Mouse (Mus musculus) lung, postnatal 0 days (tissue): Measurements from ENCODE around the gene Olfr323. TPM values are rescaled to one million over a fixed set of nuclear protein-coding genes. Genes with fewer than 3 reads are reported as not detected.
A peak's percentile ranks its signal among the peaks of the same experiment; 100 is the strongest.

Experiments
- ATAC-seq: fragments of 200-750 bp; cut with Nextera tagmentation; 2 replicates; pipeline ENCODE4 v1.8.0; 2017; ENCODE audit warnings: moderate library complexity
- DNase-seq: peaks from one replicate; pipeline ENCODE4 v3.0.0-alpha.2; 2016; ENCODE audit warnings: low spot score
- H3K27ac ChIP-seq: fragments of 300-500 bp; sonication (generic); 2 replicates; pipeline ENCODE4 v1.5.1; 2014; ENCODE audit warnings: antibody characterized with exemption, mild to moderate bottlenecking, low read length, mixed read lengths
- H3K27me3 ChIP-seq: fragments of 300-500 bp; sonication (generic); replicated peaks from 2 replicates; pipeline ENCODE4 v1.6.1; 2014; ENCODE audit warnings: low read length, mixed read lengths; ENCODE audit not compliant: insufficient read depth
- H3K36me3 ChIP-seq: fragments of 300-500 bp; sonication (generic); 2 replicates; pipeline ENCODE4 v1.6.1; 2014; ENCODE audit warnings: low read length, mixed read lengths; ENCODE audit not compliant: insufficient read depth
- H3K4me1 ChIP-seq: fragments of 300-500 bp; sonication (generic); 2 replicates; pipeline ENCODE4 v1.6.1; 2014; ENCODE audit warnings: antibody characterized with exemption, low read depth, low read length, mixed read lengths; ENCODE audit not compliant: insufficient read depth
- H3K4me2 ChIP-seq: fragments of 300-500 bp; sonication (generic); replicated peaks from 2 replicates; pipeline ENCODE4 v1.6.1; 2014; ENCODE audit warnings: low read depth, mild to moderate bottlenecking, low read length, moderate library complexity, mixed read lengths
- H3K4me3 ChIP-seq: fragments of 300-500 bp; sonication (generic); 2 replicates; pipeline ENCODE4 v1.5.1; 2014; ENCODE audit warnings: low read depth, low read length
- H3K9ac ChIP-seq: fragments of 300-500 bp; sonication (generic); replicated peaks from 2 replicates; pipeline ENCODE4 v1.6.1; 2014; ENCODE audit warnings: low read depth, mild to moderate bottlenecking
- H3K9me3 ChIP-seq: fragments of 300-500 bp; sonication (generic); 2 replicates; pipeline ENCODE4 v1.6.1; 2016; ENCODE audit warnings: low read length, mixed read lengths
- CTCF ChIP-seq: IDR thresholded peaks from 2 replicates; pipeline ENCODE4 v1.5.1; 2016; ENCODE audit warnings: antibody characterized with exemption, mild to moderate bottlenecking
- EP300 ChIP-seq: IDR thresholded peaks from 2 replicates; pipeline ENCODE4 v1.6.1; 2016; ENCODE audit warnings: antibody characterized with exemption, mild to moderate bottlenecking, control low read depth
- WGBS: fragments of 180-500 bp; shearing (Covaris S2); extraction: QIAGEN DNeasy Blood & Tissue Kit; methylation state at CpG from one replicate; pipeline ENCODE4 v1.1.7; 2014; 5-methylcytosine and 5-hydroxymethylcytosine counted together
- polyA plus RNA-seq: library from polyadenylated mRNA; unstranded; fragments of >200 nt; fragmentation: Nextera tagmentation; extraction: Ambion mirVana; gene quantifications from 2 replicates; pipeline ENCODE4 v1.2.1, GENCODE M21; 2015

Olfr323 gene
- polyA plus RNA-seq, 1 experiment from 2014 or later: not detected

- Histone ChIP-seq H3K4me3 (no peak within 1 kb of the TSS), H3K4me1 (no peaks in the 10 kb centered on the region), H3K9me3 (no peaks in the 10 kb centered on the region), H3K4me2 (no peak within 1 kb of the TSS), H3K36me3 (no peaks in the 10 kb centered on the region), H3K27ac (no peak within 1 kb of the TSS), H3K27me3 (no peaks in the 10 kb centered on the region), H3K9ac (no peak within 1 kb of the TSS)
- no peak for ATAC-seq
- TF ChIP-seq CTCF: no peak
- no peak for TF ChIP-seq EP300
- no peak for DNase-seq
- 75% methylated on average over 6 of the region's 6 CpGs for WGBS
These were observed 35.5 kb downstream of the Olfr323 start, which contains the start of gene Olfr324 for GRCm38 (mm10) chr11:58594814-58595213. TSS of gene Olfr324 (plus strand) at chr11:58595114.

DNA sequence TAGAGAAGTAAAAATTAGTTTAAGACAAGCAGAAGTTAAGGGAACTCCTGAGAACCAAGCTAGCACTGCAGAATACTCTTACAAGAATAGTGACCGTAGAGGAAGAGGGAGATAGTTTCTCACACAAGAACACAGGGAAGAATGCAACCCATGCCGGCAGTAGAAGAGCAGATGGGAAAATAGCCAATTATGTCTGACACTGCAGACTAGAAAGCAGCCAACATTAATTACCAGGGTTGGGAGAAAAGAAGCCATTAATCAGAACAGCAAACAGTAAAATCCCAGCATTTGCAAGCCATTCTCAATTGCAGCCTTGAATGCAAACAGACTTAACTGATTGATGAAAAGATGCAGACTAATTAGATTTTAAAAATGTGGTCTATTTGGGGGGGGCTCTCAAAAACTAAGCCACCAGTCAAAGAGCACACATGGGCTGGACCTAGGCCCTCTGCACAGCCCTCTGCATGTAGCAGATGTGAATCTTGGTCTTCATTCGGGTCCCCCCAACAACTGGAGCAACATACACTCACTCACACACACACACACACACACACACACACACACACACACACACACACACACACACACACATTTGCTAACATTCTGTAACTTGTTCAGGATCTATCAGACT, 41.6 kb downstream of the Olfr323 start:
- no peak overlapping the region for H3K27ac ChIP-seq
- H3K9me3 ChIP-seq: no peaks in the 10 kb centered on the region
- no peaks in the 10 kb centered on the region for H3K4me1 ChIP-seq
- H3K4me3 ChIP-seq: no peak overlapping the region
- TF ChIP-seq CTCF: no peak
- no peak for TF ChIP-seq EP300
- WGBS: 61% methylated on average over 3 of the region's 3 CpGs
- H3K27me3 ChIP-seq: no peaks in the 10 kb centered on the region
- H3K9ac ChIP-seq: no peak overlapping the region
- H3K4me2 ChIP-seq: no peak overlapping the region
- no peaks in the 10 kb centered on the region for H3K36me3 ChIP-seq
- ATAC-seq (no peak), DNase-seq (no peak)

- ATAC-seq (no peak), DNase-seq (no peak)
- 71% methylated on average over 7 of the region's 7 CpGs for WGBS
- TF ChIP-seq EP300 (no peak), CTCF (peak; percentile 62)
- no peaks in the 10 kb centered on the region for H3K36me3 ChIP-seq
- no peaks in the 10 kb centered on the region for H3K27me3 ChIP-seq
- no peaks in the 10 kb centered on the region for H3K9me3 ChIP-seq
- no peak overlapping the region for H3K4me3 ChIP-seq
- no peak overlapping the region for H3K27ac ChIP-seq
- no peak overlapping the region for H3K9ac ChIP-seq
- H3K4me2 ChIP-seq: no peak overlapping the region
- no peaks in the 10 kb centered on the region for H3K4me1 ChIP-seq
These were observed 42.4 kb downstream of the Olfr323 start for GRCm38 (mm10) chr11:58587898-58588348.

DNA sequence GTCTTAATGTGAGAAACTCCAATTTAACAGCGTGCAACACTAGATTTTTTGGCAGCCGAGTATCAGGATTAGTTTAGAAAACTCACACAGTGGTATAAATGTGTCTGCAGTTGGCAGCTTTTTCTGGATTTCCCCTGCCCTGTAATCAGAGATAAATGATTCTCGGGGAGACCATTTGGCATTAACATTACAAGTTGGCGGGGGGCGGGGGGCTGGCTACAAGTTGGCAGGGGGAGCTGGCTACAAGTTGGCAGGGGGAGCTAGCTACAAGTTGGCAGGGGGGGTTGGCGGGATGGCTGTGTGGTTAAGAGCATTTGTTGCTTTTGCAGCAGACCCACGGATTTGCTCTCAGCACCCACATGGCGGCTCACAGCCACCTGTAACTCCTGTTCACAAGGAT, 51.7 kb downstream of the Olfr323 start:
- no peaks in the 10 kb centered on the region for H3K27me3 ChIP-seq
- no peak overlapping the region for H3K9ac ChIP-seq
- WGBS: 72% methylated on average over 8 of the region's 8 CpGs
- no peaks in the 10 kb centered on the region for H3K36me3 ChIP-seq
- H3K4me1 ChIP-seq: no peaks in the 10 kb centered on the region
- ATAC-seq (no peak), DNase-seq (no peak)
- H3K9me3 ChIP-seq: no peaks in the 10 kb centered on the region
- H3K4me3 ChIP-seq: no peak overlapping the region
- H3K4me2 ChIP-seq: no peak overlapping the region
- H3K27ac ChIP-seq: no peak overlapping the region
- TF ChIP-seq CTCF (no peak), EP300 (no peak)

DNA sequence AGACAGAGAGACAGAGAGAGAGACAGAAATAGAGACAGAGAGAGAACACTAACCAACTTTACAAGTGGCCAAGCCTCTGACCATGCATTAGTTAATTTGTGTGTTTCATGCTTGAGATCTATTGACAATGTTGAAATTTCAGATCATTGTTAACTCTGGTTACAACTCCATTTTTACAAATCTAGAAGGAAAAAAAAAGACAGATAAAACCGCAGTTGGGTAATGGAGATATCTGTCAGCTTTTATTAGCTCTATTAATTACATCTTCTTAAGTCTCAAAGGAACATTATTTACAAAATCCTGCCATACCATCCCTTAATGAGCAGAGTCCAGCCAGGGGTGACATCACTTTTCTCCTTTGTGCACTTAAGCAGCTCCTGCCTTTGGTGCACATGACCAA, 52.9 kb downstream of the Olfr323 start, which contains the start of gene Olfr325:
Gene Olfr325 (plus strand): TSS at position 301 of the 400 bp plus-strand sequence.
- no peak for TF ChIP-seq EP300
- TF ChIP-seq CTCF: no peak
- no peak for ATAC-seq
- 66% methylated on average over 1 of the region's 1 CpGs for WGBS
- no peak within 1 kb of the TSS for H3K4me3 ChIP-seq
- DNase-seq: no peak
- no peak within 1 kb of the TSS for H3K27ac ChIP-seq
- H3K4me2 ChIP-seq: no peak within 1 kb of the TSS
- H3K4me1 ChIP-seq: no peaks in the 10 kb centered on the region
- H3K27me3 ChIP-seq: no peaks in the 10 kb centered on the region
- H3K36me3 ChIP-seq: no peaks in the 10 kb centered on the region
- no peaks in the 10 kb centered on the region for H3K9me3 ChIP-seq
- no peak within 1 kb of the TSS for H3K9ac ChIP-seq

Other genes with a start within 250 kb of the Olfr323 start
- not detected in 2 replicates for gene 1810065E05Rik, start 209.4 kb downstream of the Olfr323 start, polyA plus RNA-seq
- gene Gm12253, start 197.9 kb downstream of the Olfr323 start, polyA plus RNA-seq: not detected in 2 replicates
- not detected in 2 replicates for gene Lypd9, start 177.6 kb downstream of the Olfr323 start, polyA plus RNA-seq
- gene Olfr30, start 168.2 kb downstream of the Olfr323 start, polyA plus RNA-seq: not detected in 2 replicates
- gene Olfr332, start 137.9 kb downstream of the Olfr323 start, polyA plus RNA-seq: not detected in 2 replicates
- gene Olfr331, start 127.9 kb downstream of the Olfr323 start, polyA plus RNA-seq: not detected in 2 replicates
- not detected in 2 replicates for gene Olfr330, start 95.7 kb downstream of the Olfr323 start, polyA plus RNA-seq
- gene Olfr329-ps, start 84.1 kb downstream of the Olfr323 start, polyA plus RNA-seq: not detected in 2 replicates
- gene Olfr328, start 74.9 kb downstream of the Olfr323 start, polyA plus RNA-seq: 0.07 TPM in 1 of 2 replicates, not detected in the other
- gene Olfr224, start 59.9 kb downstream of the Olfr323 start, polyA plus RNA-seq: not detected in 2 replicates
- not detected in 2 replicates for gene Olfr325, start 52.8 kb downstream of the Olfr323 start, polyA plus RNA-seq
- gene Olfr324, start 35.4 kb downstream of the Olfr323 start, polyA plus RNA-seq: not detected in 2 replicates
- not detected in 2 replicates for gene 2210407C18Rik, start 14.4 kb downstream of the Olfr323 start, polyA plus RNA-seq
- gene Trim58, start 10.0 kb upstream of the Olfr323 start, polyA plus RNA-seq: 0.08 and 0.20 TPM in 2 replicates
- gene Olfr322, start 28.3 kb upstream of the Olfr323 start, polyA plus RNA-seq: not detected in 2 replicates
- not detected in 2 replicates for gene Olfr320, start 50.6 kb upstream of the Olfr323 start, polyA plus RNA-seq
- gene Olfr319, start 68.7 kb upstream of the Olfr323 start, polyA plus RNA-seq: not detected in 2 replicates
- gene Olfr318, start 93.5 kb upstream of the Olfr323 start, polyA plus RNA-seq: not detected in 2 replicates
- gene Olfr317, start 108.7 kb upstream of the Olfr323 start, polyA plus RNA-seq: not detected in 2 replicates
- gene Olfr316, start 122.2 kb upstream of the Olfr323 start, polyA plus RNA-seq: not detected in 2 replicates
- not detected in 2 replicates for gene Olfr315, start 142.7 kb upstream of the Olfr323 start, polyA plus RNA-seq
- not detected in 2 replicates for gene Olfr314, start 152.5 kb upstream of the Olfr323 start, polyA plus RNA-seq
- gene Fam183b, start 171.5 kb upstream of the Olfr323 start, polyA plus RNA-seq: 31.4 and 36.1 TPM in 2 replicates
- not detected in 2 replicates for gene Olfr313, start 184.5 kb upstream of the Olfr323 start, polyA plus RNA-seq
- not detected in 2 replicates for gene Olfr312, start 198.7 kb upstream of the Olfr323 start, polyA plus RNA-seq
- not detected in 2 replicates for gene Olfr311, start 208.8 kb upstream of the Olfr323 start, polyA plus RNA-seq
- 5.4 and 5.5 TPM in 2 replicates for gene Gm12258, start 216.7 kb upstream of the Olfr323 start, polyA plus RNA-seq
- 3.2 and 4.0 TPM in 2 replicates for gene 2810021J22Rik, start 236.7 kb upstream of the Olfr323 start, polyA plus RNA-seq